Mouse (Mus musculus) cerebellum, adult 2 months (tissue): ENCODE data around the gene Rad50. TPM values are rescaled to one million over a fixed set of nuclear protein-coding genes. Genes with fewer than 3 reads are reported as not detected.

Experiments used
- DNase-seq, 2 experiments: peaks; one replicate each; pipeline ENCODE4 v3.0.0; 2021
- H3K27ac ChIP-seq: fragments of 200-500 bp; 2 replicates; pipeline ENCODE4 v1.5.1; 2012; ENCODE audit warnings: low read length, control low read depth, inconsistent platforms; ENCODE audit not compliant: insufficient read depth
- H3K27me3 ChIP-seq: fragments of 200-500 bp; 2 replicates; pipeline ENCODE4 v1.6.1; 2012; ENCODE audit warnings: inconsistent platforms, mild to moderate bottlenecking, low read length, moderate library complexity; ENCODE audit not compliant: control insufficient read depth, insufficient read depth
- H3K4me1 ChIP-seq: fragments of 200-500 bp; 2 replicates; pipeline ENCODE4 v1.6.1; 2011; ENCODE audit warnings: low read length; ENCODE audit not compliant: control insufficient read depth, insufficient read depth
- H3K4me3 ChIP-seq: fragments of 200-500 bp; replicated peaks from 2 replicates; pipeline ENCODE3; 2011; ENCODE audit warnings: mild to moderate bottlenecking, low read depth, low read length, control low read depth; ENCODE audit not compliant: insufficient read depth
- CTCF ChIP-seq: fragments of 200-500 bp; IDR thresholded peaks from 2 replicates; pipeline ENCODE4 v1.5.1; 2011; ENCODE audit warnings: low read depth, mild to moderate bottlenecking, control low read depth, low read length, moderate library complexity, borderline replicate concordance; ENCODE audit not compliant: insufficient read depth
- POLR2A ChIP-seq: fragments of 200-500 bp; IDR thresholded peaks from 2 replicates; pipeline ENCODE4 v1.6.1; 2011; ENCODE audit warnings: low read length, control low read depth, borderline replicate concordance; ENCODE audit not compliant: insufficient read depth
- WGBS: fragments of 180-500 bp; shearing (Covaris S2); methylation state at CpG from one replicate; pipeline ENCODE4 v1.1.7; 2018; 5-methylcytosine and 5-hydroxymethylcytosine counted together
- polyA plus RNA-seq: library from polyadenylated mRNA; depleted of rRNA; stranded (reverse); fragments of >200 nt; gene quantifications from 2 replicates; pipeline ENCODE4 v1.2.3, GENCODE M21; 2012

Gene Rad50
- polyA plus RNA-seq, 1 experiment, result 5.4 TPM

DNA sequence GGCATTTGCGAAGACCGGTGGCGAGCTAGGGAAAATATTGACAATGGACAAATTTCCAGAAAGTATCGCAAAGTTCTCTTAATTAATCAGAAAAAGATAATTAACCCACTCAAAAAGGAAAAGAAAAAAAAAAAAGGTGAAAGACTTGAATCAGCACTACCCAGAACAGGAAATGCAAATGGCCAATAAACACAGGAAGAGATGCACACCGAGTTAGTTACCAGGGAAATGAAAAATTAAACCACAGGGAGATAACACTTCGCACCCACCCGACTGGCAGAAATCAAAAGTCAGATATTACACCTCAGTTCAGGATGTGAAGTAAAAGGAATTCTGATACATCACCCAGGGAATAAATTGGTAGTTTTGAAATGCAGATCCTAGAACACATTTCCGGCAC is 25.1 kb upstream of the Rad50 start:
- H3K27ac ChIP-seq, result no peak overlapping the region

DNA sequence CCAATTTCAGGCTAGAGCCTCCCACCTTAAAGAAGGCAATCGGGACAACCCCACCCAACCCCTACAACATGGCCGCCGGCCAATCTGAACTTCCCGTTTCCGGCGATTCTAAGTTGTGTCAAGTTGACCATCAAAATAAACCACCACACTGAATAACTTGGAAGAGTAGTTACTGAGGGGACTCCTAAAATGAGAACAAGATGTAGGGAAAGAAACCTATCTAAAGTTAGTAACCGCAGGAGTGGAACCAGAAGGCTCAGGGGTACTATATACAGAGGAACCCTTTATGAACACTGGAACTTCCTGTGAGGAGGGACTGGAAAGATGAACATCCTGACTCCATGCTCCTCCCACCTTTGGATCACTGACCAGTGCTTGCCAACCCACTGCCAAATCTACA is 24.3 kb upstream of the Rad50 start:
- H3K27me3 ChIP-seq, result no peaks in the 10 kb centered on the region
- no peak for DNase-seq
- no peak overlapping the region for H3K4me3 ChIP-seq
- H3K27ac ChIP-seq, result no peak overlapping the region
- 96% methylated on average over 7 of the region's 7 CpGs for WGBS
- no peaks in the 10 kb centered on the region for H3K4me1 ChIP-seq
- TF ChIP-seq CTCF (no peak), POLR2A (no peak)

More for the DNA sequence above, 25.1 kb upstream of the Rad50 start:
- no peak for DNase-seq
- Histone ChIP-seq H3K27me3 (no peaks in the 10 kb centered on the region), H3K4me1 (no peaks in the 10 kb centered on the region), H3K4me3 (no peak overlapping the region)
- TF ChIP-seq POLR2A, result no peak
- no peak for TF ChIP-seq CTCF
- 93% methylated on average over 8 of the region's 8 CpGs for WGBS

DNA sequence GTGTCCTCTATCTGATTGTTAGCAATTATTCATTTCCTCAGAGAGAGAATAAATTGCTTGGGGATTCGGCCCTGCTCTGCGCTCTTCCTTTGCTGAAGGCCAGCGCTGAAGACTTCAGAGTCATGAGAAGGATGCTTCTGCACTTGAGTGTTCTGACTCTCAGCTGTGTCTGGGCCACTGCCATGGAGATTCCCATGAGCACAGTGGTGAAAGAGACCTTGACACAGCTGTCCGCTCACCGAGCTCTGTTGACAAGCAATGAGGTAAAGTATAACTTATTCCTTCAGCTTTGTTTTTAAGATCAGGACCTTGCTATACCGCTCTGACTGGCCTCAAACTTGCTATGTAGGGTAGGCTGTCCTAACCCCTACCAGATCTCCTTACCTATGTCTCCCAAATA is 13.6 kb upstream of the Rad50 start, which contains the start of gene Il5:
Gene Il5 (plus strand): TSS at position 80 of the 400 bp plus-strand sequence.
- WGBS, result 83% methylated on average over 6 of the region's 6 CpGs
- no peak within 1 kb of the TSS for H3K27ac ChIP-seq
- H3K4me3 ChIP-seq, result no peak within 1 kb of the TSS
- no peak for DNase-seq
- H3K27me3 ChIP-seq, result no peaks in the 10 kb centered on the region
- no peak for TF ChIP-seq CTCF
- TF ChIP-seq POLR2A, result no peak
- H3K4me1 ChIP-seq, result no peaks in the 10 kb centered on the region

DNA sequence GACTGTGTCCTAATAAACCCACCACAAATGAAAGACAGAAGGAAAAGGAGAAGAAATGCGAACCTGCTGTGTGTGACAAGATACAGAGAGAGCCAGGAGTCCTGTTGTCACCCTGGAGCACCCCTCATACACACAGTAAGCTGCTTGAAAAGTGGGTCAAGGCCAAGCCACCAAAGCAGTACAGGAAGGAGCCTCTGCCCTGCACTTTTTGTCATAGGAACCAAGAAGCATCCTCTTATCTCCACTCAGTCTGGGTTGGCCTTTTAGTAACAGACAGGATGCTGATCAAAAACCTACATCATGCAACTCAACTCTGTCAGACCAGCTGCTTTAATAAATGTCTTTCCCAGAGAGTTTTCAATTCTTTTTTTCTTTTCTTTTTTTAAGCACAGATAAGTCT is 12.6 kb upstream of the Rad50 start:
- Histone ChIP-seq H3K4me3 (no peak overlapping the region), H3K27ac (no peak overlapping the region), H3K27me3 (no peaks in the 10 kb centered on the region), H3K4me1 (no peaks in the 10 kb centered on the region)
- 94% methylated on average over 1 of the region's 1 CpGs for WGBS
- TF ChIP-seq POLR2A, result no peak
- TF ChIP-seq CTCF, result no peak
- no peak for DNase-seq

DNA sequence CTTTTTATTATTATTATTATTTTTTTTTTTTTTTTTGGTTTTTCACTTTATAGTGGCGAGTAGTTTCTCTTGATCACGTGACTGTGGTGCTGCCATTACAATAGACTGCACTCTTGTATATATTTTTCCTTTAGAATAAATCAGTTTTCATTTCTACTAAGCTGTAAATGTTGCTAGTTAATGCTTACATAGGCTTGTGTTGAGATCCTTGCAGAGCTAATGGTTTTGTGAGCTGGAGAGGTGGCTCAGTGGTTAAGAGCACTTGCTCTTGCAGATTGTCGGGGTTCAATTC is 545 bp upstream of the Rad50 start:
- H3K4me1 ChIP-seq, result peaks cover 3% of the 10 kb centered on the region; the same call in 1 of the 2 replicates
- WGBS, result 72% methylated on average over 3 of the region's 3 CpGs

DNA sequence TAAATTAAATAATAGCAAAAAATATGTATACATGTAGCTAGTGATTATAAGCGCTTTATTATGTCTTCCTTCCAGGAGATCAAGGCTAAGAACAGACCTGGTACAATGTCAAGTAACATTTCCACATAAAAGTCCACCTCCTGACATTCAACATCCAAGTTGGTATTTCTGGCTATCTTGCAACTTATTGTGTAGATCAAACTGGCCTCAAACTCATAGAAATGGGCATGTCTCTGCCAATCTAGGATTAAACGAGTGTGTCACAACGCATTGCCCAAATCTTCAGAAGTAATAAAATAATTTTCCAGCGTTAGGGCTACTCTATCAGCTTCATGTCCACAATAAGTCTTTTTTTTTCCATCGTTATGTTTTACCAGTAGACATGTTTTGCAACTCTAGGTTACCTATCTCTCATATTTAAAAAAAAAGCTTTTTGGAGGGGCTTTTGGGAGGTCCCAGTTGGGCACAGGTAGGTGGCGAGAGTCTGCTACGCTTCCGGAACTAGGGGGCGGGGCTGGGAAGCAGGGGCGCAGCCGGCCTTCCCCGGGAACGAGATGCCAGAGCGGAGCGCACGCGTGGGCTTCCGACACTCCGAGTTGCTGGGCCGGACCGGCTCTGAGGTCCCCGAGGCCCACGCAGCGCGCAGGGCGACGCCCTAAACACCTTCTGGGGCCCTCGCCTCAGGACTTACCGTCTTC is 734 bp downstream of the Rad50 start:
- Histone ChIP-seq H3K4me1 (peaks cover 3% of the 10 kb centered on the region; the same call in 1 of the 2 replicates), H3K4me3 (peak overlapping the region; percentile 76), H3K27me3 (no peaks in the 10 kb centered on the region), H3K27ac (no peak overlapping the region)
- TF ChIP-seq POLR2A, result no peak
- TF ChIP-seq CTCF, result no peak
- DNase-seq, result peak in 1 of 2 experiments; percentile 23
- 5% methylated on average over 29 of the region's 29 CpGs for WGBS

More for the DNA sequence above, 545 bp upstream of the Rad50 start:
- no peak for DNase-seq
- H3K27ac ChIP-seq, result no peak overlapping the region
- no peak overlapping the region for H3K4me3 ChIP-seq
- no peak for TF ChIP-seq POLR2A
- TF ChIP-seq CTCF, result no peak
- H3K27me3 ChIP-seq, result no peaks in the 10 kb centered on the region

DNA sequence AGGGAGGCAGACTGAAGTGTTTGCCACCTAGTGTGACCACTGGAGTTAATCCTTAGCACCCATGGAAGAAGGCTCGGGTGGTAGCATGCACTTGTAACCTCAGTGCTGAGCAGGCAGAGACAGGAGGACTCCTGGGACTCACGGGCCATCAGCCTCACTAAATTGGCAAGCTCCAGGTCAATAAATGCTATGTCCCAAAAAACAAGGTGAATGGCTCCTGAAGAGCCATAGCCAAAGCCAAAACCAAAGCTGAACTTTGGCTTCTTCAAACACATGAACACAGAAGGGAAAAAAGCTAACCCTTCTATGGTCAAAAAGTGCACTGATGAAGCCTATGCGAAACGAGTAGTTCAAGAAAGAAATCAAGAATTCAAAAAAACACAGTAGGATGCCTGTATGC is 7.8 kb downstream of the Rad50 start:
- no peak for TF ChIP-seq CTCF
- H3K27me3 ChIP-seq, result no peaks in the 10 kb centered on the region
- no peak overlapping the region for H3K27ac ChIP-seq
- 83% methylated on average over 4 of the region's 4 CpGs for WGBS
- H3K4me3 ChIP-seq, result no peak overlapping the region
- no peaks in the 10 kb centered on the region for H3K4me1 ChIP-seq
- no peak for DNase-seq

DNA sequence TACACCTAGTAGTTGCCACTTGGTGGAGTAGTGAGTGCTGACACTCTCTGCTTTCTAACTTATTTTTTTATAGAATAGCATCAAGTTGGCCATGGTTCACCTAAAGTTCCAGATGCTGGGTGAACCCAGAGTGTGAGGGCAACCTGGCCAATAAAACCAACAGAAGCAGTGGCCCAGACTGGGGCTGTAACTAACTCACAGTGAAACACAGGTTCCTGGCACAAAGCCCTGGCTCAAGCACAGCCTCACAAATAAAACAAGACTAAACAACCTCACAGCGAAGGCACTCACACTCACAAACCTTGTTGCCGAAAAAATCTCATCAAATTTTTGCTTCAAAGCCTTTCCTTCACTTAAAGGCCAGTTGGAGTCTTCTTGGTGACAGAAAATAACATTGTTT is 8.6 kb downstream of the Rad50 start:
- TF ChIP-seq POLR2A, result no peak
- TF ChIP-seq CTCF, result no peak
- 86% methylated on average over 2 of the region's 2 CpGs for WGBS
- Histone ChIP-seq H3K4me1 (no peaks in the 10 kb centered on the region), H3K27me3 (no peaks in the 10 kb centered on the region), H3K4me3 (no peak overlapping the region), H3K27ac (no peak overlapping the region)
- no peak for DNase-seq

DNA sequence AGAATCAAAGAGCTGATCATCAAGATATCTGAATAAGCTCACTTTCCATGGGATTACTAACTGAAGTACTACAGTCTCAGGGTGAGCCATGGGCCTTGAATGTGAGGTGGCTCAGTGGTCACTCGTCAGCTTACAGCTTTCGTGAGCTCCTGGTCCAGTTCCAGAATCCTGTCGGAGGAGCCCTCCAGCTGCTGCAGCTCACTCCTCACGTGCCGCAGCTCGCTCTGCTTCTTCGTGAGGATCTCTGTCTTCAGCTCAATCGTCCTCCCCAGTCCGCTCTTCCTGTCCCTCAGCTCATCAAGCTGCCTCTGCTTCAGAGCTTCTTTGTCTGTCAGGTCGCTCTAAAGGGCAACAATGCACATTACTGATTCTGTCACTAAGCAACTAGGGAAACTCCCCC is 15.1 kb downstream of the Rad50 start:
- no peak overlapping the region for H3K4me3 ChIP-seq
- TF ChIP-seq CTCF, result no peak
- no peak for TF ChIP-seq POLR2A
- H3K4me1 ChIP-seq, result no peaks in the 10 kb centered on the region
- WGBS, result 25% methylated on average over 10 of the region's 10 CpGs
- no peak for DNase-seq
- no peaks in the 10 kb centered on the region for H3K27me3 ChIP-seq
- H3K27ac ChIP-seq, result no peak overlapping the region
